Mouse (Mus musculus) heart, embryonic 16.5 days (tissue): ENCODE results near the gene Tmbim4. TPM values are rescaled to one million over a fixed set of nuclear protein-coding genes. Genes with fewer than 3 reads are reported as not detected.
A peak's percentile ranks its signal among the peaks of the same experiment; 100 is the strongest.

ENCODE experiments used
- ATAC-seq: fragments of 200-750 bp; cut with Nextera tagmentation; replicated peaks from 2 replicates; pipeline ENCODE4 v1.8.0; 2017; ENCODE audit warnings: moderate number of reproducible peaks; ENCODE audit not compliant: insufficient read depth, low FRiP score; ENCODE audit errors: extremely low read depth
- H3K27ac ChIP-seq: fragments of 300-500 bp; sonication (generic); 2 replicates; pipeline ENCODE4 v1.5.1; 2014; ENCODE audit warnings: mild to moderate bottlenecking, low read length, control low read depth, moderate library complexity
- H3K27me3 ChIP-seq: fragments of 300-500 bp; sonication (generic); 2 replicates; pipeline ENCODE4 v1.6.1; 2014; ENCODE audit warnings: low read length, mixed read lengths; ENCODE audit not compliant: control insufficient read depth, insufficient read depth
- H3K36me3 ChIP-seq: fragments of 300-500 bp; sonication (generic); 2 replicates; pipeline ENCODE4 v1.6.1; 2014; ENCODE audit not compliant: control insufficient read depth, insufficient read depth
- H3K4me1 ChIP-seq: fragments of 300-500 bp; sonication (generic); 2 replicates; pipeline ENCODE4 v1.6.1; 2014; ENCODE audit warnings: low read length, mixed read lengths; ENCODE audit not compliant: control insufficient read depth, insufficient read depth
- H3K4me2 ChIP-seq: fragments of 300-500 bp; sonication (generic); 2 replicates; pipeline ENCODE4 v1.6.1; 2014; ENCODE audit warnings: low read depth, mild to moderate bottlenecking, control low read depth, low read length
- H3K4me3 ChIP-seq: fragments of 300-500 bp; sonication (generic); 2 replicates; pipeline ENCODE4 v1.5.1; 2014; ENCODE audit warnings: mild to moderate bottlenecking, control low read depth, low read length
- H3K9ac ChIP-seq: fragments of 300-500 bp; sonication (generic); 2 replicates; pipeline ENCODE4 v1.6.1; 2014; ENCODE audit warnings: low read length, control low read depth
- H3K9me3 ChIP-seq: fragments of 300-500 bp; sonication (generic); replicated peaks from 2 replicates; pipeline ENCODE4 v1.6.1; 2016; ENCODE audit warnings: low read length; ENCODE audit not compliant: control insufficient read depth
- WGBS: fragments of 180-500 bp; shearing (Covaris S2); extraction: QIAGEN DNeasy Blood & Tissue Kit; methylation state at CpG from one replicate; pipeline ENCODE4 v1.1.7; 2014; 5-methylcytosine and 5-hydroxymethylcytosine counted together
- polyA plus RNA-seq: library from polyadenylated mRNA; unstranded; fragments of >200 nt; fragmentation: Nextera tagmentation; extraction: Ambion mirVana; gene quantifications from 2 replicates; pipeline ENCODE4 v1.2.1, GENCODE M21; 2015

Tmbim4 gene
- polyA plus RNA-seq, 1 experiment from 2014 or later, result 120 TPM

GRCm38 (mm10) chr10:120189276-120189675 is 12.1 kb upstream of the Tmbim4 start:
- H3K9me3 ChIP-seq, result peaks cover 2% of the 10 kb centered on the region; the same call in 1 of the 2 replicates
- ATAC-seq, result no peak

GRCm38 (mm10) chr10:120189782-120190181 is 11.6 kb upstream of the Tmbim4 start:
- Histone ChIP-seq H3K9ac (no peak overlapping the region), H3K9me3 (peaks cover 2% of the 10 kb centered on the region; the same call in 1 of the 2 replicates), H3K4me2 (no peak overlapping the region), H3K27ac (0 out of 2 replicates have a peak overlapping the region, but pooled peaks have one; percentile 7), H3K4me3 (no peak overlapping the region), H3K27me3 (no peaks in the 10 kb centered on the region), H3K4me1 (no peaks in the 10 kb centered on the region), H3K36me3 (no peaks in the 10 kb centered on the region)
- no peak for ATAC-seq
- WGBS, result 33% methylated on average over 6 of the region's 6 CpGs

More at GRCm38 (mm10) chr10:120189276-120189675, 12.1 kb upstream of the Tmbim4 start:
- Histone ChIP-seq H3K9ac (no peak overlapping the region), H3K27me3 (no peaks in the 10 kb centered on the region), H3K36me3 (no peaks in the 10 kb centered on the region), H3K27ac (0 out of 2 replicates have a peak overlapping the region, but pooled peaks have one; percentile 7), H3K4me3 (no peak overlapping the region), H3K4me1 (no peaks in the 10 kb centered on the region), H3K4me2 (no peak overlapping the region)
- 59% methylated on average over 11 of the region's 11 CpGs for WGBS

DNA sequence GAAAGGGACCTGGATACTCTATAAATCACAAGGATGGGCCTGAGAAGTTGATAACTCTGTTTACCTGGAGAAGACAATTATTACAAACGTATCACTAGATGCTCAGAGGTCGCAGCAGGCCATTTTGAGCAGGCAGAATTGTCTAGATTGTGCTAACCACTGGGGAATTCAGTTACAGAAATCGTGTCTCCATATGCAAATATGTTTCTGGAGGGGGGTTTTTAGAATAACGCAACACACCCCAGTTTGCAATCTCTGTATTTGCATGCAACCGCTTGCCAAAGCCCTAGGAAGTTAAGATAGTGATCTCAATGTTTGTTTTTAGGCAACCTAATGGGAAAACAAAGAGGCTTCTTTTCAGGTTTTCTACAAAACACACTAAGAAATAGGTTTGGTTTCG is 10.2 kb upstream of the Tmbim4 start:
- H3K9me3 ChIP-seq, result peaks cover under 1% of the 10 kb centered on the region; the same call in 1 of the 2 replicates
- H3K4me1 ChIP-seq, result no peaks in the 10 kb centered on the region
- no peak overlapping the region for H3K4me3 ChIP-seq
- H3K4me2 ChIP-seq, result no peak overlapping the region
- no peaks in the 10 kb centered on the region for H3K36me3 ChIP-seq
- 82% methylated on average over 6 of the region's 6 CpGs for WGBS
- no peak overlapping the region for H3K27ac ChIP-seq
- no peak for ATAC-seq
- H3K9ac ChIP-seq, result no peak overlapping the region
- no peaks in the 10 kb centered on the region for H3K27me3 ChIP-seq

DNA sequence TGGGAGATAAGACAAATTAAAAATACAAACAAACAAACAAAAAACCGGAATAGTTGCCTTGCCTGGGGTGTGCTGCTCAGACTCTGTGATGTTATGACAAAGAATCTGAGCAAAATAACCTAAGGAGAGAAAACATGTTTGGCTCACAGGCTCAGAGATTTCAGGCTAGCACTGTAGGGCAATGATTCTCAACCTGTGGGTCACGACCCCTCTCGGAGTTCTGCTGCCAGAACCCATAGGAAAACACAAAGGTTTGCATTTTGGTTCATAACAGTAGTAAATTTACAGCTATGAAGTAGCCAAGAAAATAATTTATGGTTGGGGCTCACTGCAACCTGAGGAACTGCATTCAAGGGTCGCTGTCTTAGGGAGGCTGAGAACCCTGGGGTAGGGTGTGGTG is 9.1 kb upstream of the Tmbim4 start:
- Histone ChIP-seq H3K9me3 (no peaks in the 10 kb centered on the region), H3K27me3 (no peaks in the 10 kb centered on the region), H3K4me1 (no peaks in the 10 kb centered on the region), H3K36me3 (no peaks in the 10 kb centered on the region), H3K9ac (no peak overlapping the region), H3K4me2 (no peak overlapping the region), H3K27ac (no peak overlapping the region), H3K4me3 (no peak overlapping the region)
- 84% methylated on average over 4 of the region's 4 CpGs for WGBS
- ATAC-seq, result no peak

DNA sequence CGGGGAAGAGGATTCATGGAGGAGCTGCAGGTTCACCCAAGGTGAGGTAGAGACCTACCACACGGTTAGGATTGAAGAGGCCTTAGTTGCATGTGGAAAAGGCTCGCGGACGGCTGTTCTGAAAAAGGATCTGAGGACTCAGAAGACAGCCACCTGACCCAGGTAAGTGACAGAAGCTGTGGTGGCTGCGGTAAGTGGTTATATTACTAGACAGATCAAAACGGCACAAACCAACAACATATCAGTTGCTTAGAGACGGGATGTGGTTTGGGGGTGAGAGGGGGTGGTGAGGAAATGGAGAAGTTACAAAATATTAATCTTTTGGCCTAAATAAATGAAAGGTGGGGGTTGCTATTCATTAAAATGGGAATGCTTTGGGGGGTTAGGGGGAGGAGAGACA is 8.1 kb upstream of the Tmbim4 start:
- H3K36me3 ChIP-seq, result no peaks in the 10 kb centered on the region
- H3K9me3 ChIP-seq, result no peaks in the 10 kb centered on the region
- no peak overlapping the region for H3K4me2 ChIP-seq
- no peaks in the 10 kb centered on the region for H3K4me1 ChIP-seq
- H3K27me3 ChIP-seq, result no peaks in the 10 kb centered on the region
- 84% methylated on average over 8 of the region's 8 CpGs for WGBS
- no peak overlapping the region for H3K9ac ChIP-seq
- no peak for ATAC-seq
- no peak overlapping the region for H3K4me3 ChIP-seq
- H3K27ac ChIP-seq, result no peak overlapping the region

DNA sequence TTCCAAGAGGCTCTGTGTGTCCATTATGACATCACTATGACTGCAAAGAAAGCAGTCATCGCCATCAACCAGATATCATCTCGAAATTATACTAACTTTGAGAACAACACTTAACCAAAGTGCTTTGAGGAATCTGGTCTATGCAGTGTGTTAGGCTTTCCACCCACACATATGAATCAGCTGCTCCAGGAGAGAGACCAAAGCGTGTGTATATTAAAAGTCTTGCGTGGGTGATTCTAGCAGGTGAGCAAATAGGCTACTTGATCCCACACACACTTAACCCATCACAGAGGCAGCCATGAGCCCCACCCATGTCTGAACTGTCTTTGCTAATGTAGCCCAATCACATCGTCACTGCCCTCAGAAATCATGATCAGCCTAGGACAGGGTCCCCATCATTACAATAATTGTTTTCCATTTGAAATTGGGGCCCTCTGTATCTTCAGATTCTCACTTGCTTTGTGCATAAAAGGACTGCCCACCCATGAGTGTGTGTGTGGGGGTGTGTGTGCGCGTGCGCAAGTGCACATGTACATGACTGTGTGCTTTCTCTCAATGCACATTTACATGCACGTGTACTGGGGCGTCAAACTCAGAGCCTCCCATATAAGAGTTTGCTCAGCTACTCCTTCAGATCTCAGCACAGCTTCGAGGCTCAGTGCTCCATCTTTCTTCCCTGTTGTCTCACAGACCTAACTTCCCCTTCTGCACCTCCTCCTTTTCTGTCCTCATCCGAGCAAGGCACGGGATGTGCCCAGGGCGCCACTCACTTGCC is 4.1 kb upstream of the Tmbim4 start:
- no peak for ATAC-seq
- Histone ChIP-seq H3K27ac (no peak overlapping the region), H3K4me3 (no peak overlapping the region), H3K36me3 (no peaks in the 10 kb centered on the region), H3K27me3 (no peaks in the 10 kb centered on the region; the same call in 1 of the 2 replicates), H3K9ac (no peak overlapping the region), H3K9me3 (no peaks in the 10 kb centered on the region), H3K4me1 (no peaks in the 10 kb centered on the region; the same call in 1 of the 2 replicates), H3K4me2 (no peak overlapping the region)
- 72% methylated on average over 14 of the region's 14 CpGs for whole genome bisulfite sequencing

DNA sequence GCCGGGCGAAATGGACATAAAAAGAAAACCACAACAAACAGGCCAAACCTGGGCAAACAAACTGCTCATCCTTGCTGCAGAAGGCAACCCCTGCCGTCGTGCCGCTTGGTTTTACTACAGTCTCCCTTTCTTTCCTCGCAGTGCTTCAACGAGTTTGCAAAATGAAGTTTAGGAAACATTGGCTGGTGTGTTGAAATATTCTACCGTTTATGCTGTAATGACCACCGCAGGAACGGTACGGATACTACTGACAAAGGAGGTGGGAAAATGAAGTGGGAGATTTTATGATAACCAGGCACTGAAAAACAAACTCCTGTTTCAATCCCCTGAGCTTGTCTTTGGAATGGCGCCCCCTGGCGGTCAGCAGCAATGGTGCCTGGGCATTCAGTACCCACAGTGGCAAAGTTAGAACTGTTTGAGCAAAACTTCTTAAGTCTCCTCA is 592 bp downstream of the Tmbim4 start, which contains the start of gene Irak3:
Irak3 (minus strand) TSS at position 170 of the 442 bp plus-strand sequence.
- Histone ChIP-seq H3K27ac (no peak within 1 kb of the TSS), H3K4me1 (no peaks in the 10 kb centered on the region; the same call in 1 of the 2 replicates), H3K9ac (peak within 1 kb of the TSS; percentile 67), H3K4me3 (peak within 1 kb of the TSS; percentile 70), H3K36me3 (no peaks in the 10 kb centered on the region), H3K9me3 (no peaks in the 10 kb centered on the region), H3K4me2 (peak within 1 kb of the TSS; percentile 96), H3K27me3 (no peaks in the 10 kb centered on the region; the same call in 1 of the 2 replicates)
- peak; percentile 65; the same call in 1 of the 2 replicates for ATAC-seq
- WGBS, result 1% methylated on average over 13 of the region's 13 CpGs

- Histone ChIP-seq H3K9me3 (no peaks in the 10 kb centered on the region), H3K9ac (no peak overlapping the region), H3K27ac (no peak overlapping the region), H3K27me3 (no peaks in the 10 kb centered on the region; the same call in 1 of the 2 replicates), H3K4me2 (peak overlapping the region; percentile 96; the same call in 1 of the 2 replicates), H3K4me1 (no peaks in the 10 kb centered on the region; the same call in 1 of the 2 replicates), H3K36me3 (no peaks in the 10 kb centered on the region), H3K4me3 (no peak overlapping the region)
- 66% methylated on average over 16 of the region's 16 CpGs for WGBS
- no peak for ATAC-seq
These were observed 1.3 kb downstream of the Tmbim4 start for GRCm38 (mm10) chr10:120202467-120203250.
